Mouse (Mus musculus): Measurements from ENCODE around the gene Ptpa. TPM values are rescaled to one million over a fixed set of nuclear protein-coding genes. Genes with fewer than 3 reads are reported as not detected.

Ptpa gene
- 70.2 and 77.1 TPM in 2 replicates for polyA plus RNA-seq (2014; fragmentation: Nextera tagmentation; extraction: Ambion mirVana)

GRCm38 (mm10) chr2:30415936-30416648 is at the start of gene Ptpa:
TSS of gene Ptpa (plus strand) at chr2:30416039.
- ATAC-seq (ENCODE audit: low read depth): peak; percentile 93

GRCm38 (mm10) chr2:30366203-30366602 is 49.6 kb upstream of the Ptpa start:
- Histone ChIP-seq H3K4me1 (ENCODE audit: control insufficient read depth, insufficient read depth, low read length) (peaks cover 11% of the 10 kb centered on the region), H3K27me3 (replicated peaks; ENCODE audit: control insufficient read depth, insufficient read depth, low read length) (no peaks in the 10 kb centered on the region), H3K9ac (ENCODE audit: low read depth, low read length) (no peak overlapping the region), H3K27ac (replicated peaks; ENCODE audit: low read depth, low read length) (no peak overlapping the region), H3K4me3 (ENCODE audit: low read depth, low read length) (no peak overlapping the region), H3K36me3 (ENCODE audit: control insufficient read depth, insufficient read depth, low read length) (peaks cover 47% of the 10 kb centered on the region), H3K9me3 (ENCODE audit: control insufficient read depth, low read length) (no peaks in the 10 kb centered on the region), H3K4me2 (ENCODE audit: low read depth, low read length) (no peak overlapping the region)
- WGBS: 78% methylated on average over 5 of the region's 5 CpGs
- no peak for DNase-seq (ENCODE audit: low spot score)
- ATAC-seq (ENCODE audit: low read depth): no peak

More at GRCm38 (mm10) chr2:30415936-30416648, at the start of gene Ptpa:
- Histone ChIP-seq H3K4me2 (ENCODE audit: low read depth, low read length) (peak within 1 kb of the TSS; percentile 92), H3K4me1 (ENCODE audit: control insufficient read depth, insufficient read depth, low read length) (peaks cover 26% of the 10 kb centered on the region), H3K27ac (replicated peaks; ENCODE audit: low read depth, low read length) (peak within 1 kb of the TSS; percentile 98), H3K27me3 (replicated peaks; ENCODE audit: control insufficient read depth, insufficient read depth, low read length) (no peaks in the 10 kb centered on the region), H3K36me3 (ENCODE audit: control insufficient read depth, insufficient read depth, low read length) (no peaks in the 10 kb centered on the region), H3K9me3 (ENCODE audit: control insufficient read depth, low read length) (no peaks in the 10 kb centered on the region), H3K9ac (ENCODE audit: low read depth, low read length) (peak within 1 kb of the TSS; percentile 96), H3K4me3 (ENCODE audit: low read depth, low read length) (peak within 1 kb of the TSS; percentile 92)
- peak; percentile 95 for DNase-seq (ENCODE audit: low spot score)
- under 1% methylated on average over 45 of the region's 67 CpGs for WGBS

- H3K9me3 ChIP-seq (ENCODE audit: control insufficient read depth, low read length): no peaks in the 10 kb centered on the region
- ATAC-seq (ENCODE audit: low read depth): no peak
- H3K27ac ChIP-seq (replicated peaks; ENCODE audit: low read depth, low read length): no peak overlapping the region
- no peak overlapping the region for H3K9ac ChIP-seq (ENCODE audit: low read depth, low read length)
- no peaks in the 10 kb centered on the region for H3K27me3 ChIP-seq (replicated peaks; ENCODE audit: control insufficient read depth, insufficient read depth, low read length)
- no peak overlapping the region for H3K4me3 ChIP-seq (ENCODE audit: low read depth, low read length)
- no peak overlapping the region for H3K4me2 ChIP-seq (ENCODE audit: low read depth, low read length)
- peaks cover 97% of the 10 kb centered on the region for H3K36me3 ChIP-seq (ENCODE audit: control insufficient read depth, insufficient read depth, low read length)
- WGBS: 95% methylated on average over 8 of the region's 8 CpGs
- H3K4me1 ChIP-seq (ENCODE audit: control insufficient read depth, insufficient read depth, low read length): no peaks in the 10 kb centered on the region
- DNase-seq (ENCODE audit: low spot score): no peak
Observed at GRCm38 (mm10) chr2:30371544-30371943, 44.3 kb upstream of the Ptpa start.

GRCm38 (mm10) chr2:30372726-30373125 is 43.1 kb upstream of the Ptpa start:
- Histone ChIP-seq H3K4me3 (ENCODE audit: low read depth, low read length) (no peak overlapping the region), H3K27ac (replicated peaks; ENCODE audit: low read depth, low read length) (no peak overlapping the region), H3K36me3 (ENCODE audit: control insufficient read depth, insufficient read depth, low read length) (peaks cover 97% of the 10 kb centered on the region), H3K27me3 (replicated peaks; ENCODE audit: control insufficient read depth, insufficient read depth, low read length) (no peaks in the 10 kb centered on the region), H3K4me1 (ENCODE audit: control insufficient read depth, insufficient read depth, low read length) (no peaks in the 10 kb centered on the region), H3K9me3 (ENCODE audit: control insufficient read depth, low read length) (no peaks in the 10 kb centered on the region), H3K4me2 (ENCODE audit: low read depth, low read length) (no peak overlapping the region), H3K9ac (ENCODE audit: low read depth, low read length) (no peak overlapping the region)
- 95% methylated on average over 5 of the region's 5 CpGs for WGBS
- DNase-seq (ENCODE audit: low spot score) (no peak), ATAC-seq (ENCODE audit: low read depth) (no peak)

GRCm38 (mm10) chr2:30375893-30376292 is 39.9 kb upstream of the Ptpa start:
- H3K9ac ChIP-seq (ENCODE audit: low read depth, low read length): no peak overlapping the region
- WGBS: 94% methylated on average over 10 of the region's 10 CpGs
- H3K27ac ChIP-seq (replicated peaks; ENCODE audit: low read depth, low read length): no peak overlapping the region
- H3K27me3 ChIP-seq (replicated peaks; ENCODE audit: control insufficient read depth, insufficient read depth, low read length): no peaks in the 10 kb centered on the region
- H3K4me1 ChIP-seq (ENCODE audit: control insufficient read depth, insufficient read depth, low read length): no peaks in the 10 kb centered on the region
- H3K4me3 ChIP-seq (ENCODE audit: low read depth, low read length): no peak overlapping the region
- DNase-seq (ENCODE audit: low spot score) (no peak), ATAC-seq (ENCODE audit: low read depth) (no peak)
- H3K4me2 ChIP-seq (ENCODE audit: low read depth, low read length): no peak overlapping the region
- H3K36me3 ChIP-seq (ENCODE audit: control insufficient read depth, insufficient read depth, low read length): peaks cover 95% of the 10 kb centered on the region
- no peaks in the 10 kb centered on the region for H3K9me3 ChIP-seq (ENCODE audit: control insufficient read depth, low read length)

- H3K27me3 ChIP-seq (replicated peaks; ENCODE audit: control insufficient read depth, insufficient read depth, low read length): no peaks in the 10 kb centered on the region
- ATAC-seq (ENCODE audit: low read depth) (no peak), DNase-seq (ENCODE audit: low spot score) (no peak)
- H3K27ac ChIP-seq (replicated peaks; ENCODE audit: low read depth, low read length): no peak overlapping the region
- H3K9me3 ChIP-seq (ENCODE audit: control insufficient read depth, low read length): no peaks in the 10 kb centered on the region
- H3K4me3 ChIP-seq (ENCODE audit: low read depth, low read length): no peak overlapping the region
- H3K36me3 ChIP-seq (ENCODE audit: control insufficient read depth, insufficient read depth, low read length): peaks cover 94% of the 10 kb centered on the region
- H3K4me2 ChIP-seq (ENCODE audit: low read depth, low read length): no peak overlapping the region
- H3K4me1 ChIP-seq (ENCODE audit: control insufficient read depth, insufficient read depth, low read length): no peaks in the 10 kb centered on the region
- H3K9ac ChIP-seq (ENCODE audit: low read depth, low read length): no peak overlapping the region
- WGBS: 78% methylated on average over 4 of the region's 5 CpGs
Observed at GRCm38 (mm10) chr2:30377721-30378120, 38.1 kb upstream of the Ptpa start.

- Histone ChIP-seq H3K4me3 (ENCODE audit: low read depth, low read length) (no peak overlapping the region), H3K27me3 (replicated peaks; ENCODE audit: control insufficient read depth, insufficient read depth, low read length) (no peaks in the 10 kb centered on the region), H3K27ac (replicated peaks; ENCODE audit: low read depth, low read length) (no peak overlapping the region), H3K9ac (ENCODE audit: low read depth, low read length) (no peak overlapping the region), H3K4me1 (ENCODE audit: control insufficient read depth, insufficient read depth, low read length) (no peaks in the 10 kb centered on the region), H3K4me2 (ENCODE audit: low read depth, low read length) (no peak overlapping the region), H3K36me3 (ENCODE audit: control insufficient read depth, insufficient read depth, low read length) (peaks cover 94% of the 10 kb centered on the region), H3K9me3 (ENCODE audit: control insufficient read depth, low read length) (no peaks in the 10 kb centered on the region)
- no peak for DNase-seq (ENCODE audit: low spot score)
- ATAC-seq (ENCODE audit: low read depth): no peak
- WGBS: 92% methylated on average over 7 of the region's 7 CpGs
Observed at GRCm38 (mm10) chr2:30379307-30379706, 36.5 kb upstream of the Ptpa start.

GRCm38 (mm10) chr2:30380564-30381376 is 35.1 kb upstream of the Ptpa start:
- H3K4me3 ChIP-seq (ENCODE audit: low read depth, low read length): no peak overlapping the region
- no peaks in the 10 kb centered on the region for H3K27me3 ChIP-seq (replicated peaks; ENCODE audit: control insufficient read depth, insufficient read depth, low read length)
- no peak for ATAC-seq (ENCODE audit: low read depth)
- 92% methylated on average over 9 of the region's 10 CpGs for whole genome bisulfite sequencing
- H3K9me3 ChIP-seq (ENCODE audit: control insufficient read depth, low read length): no peaks in the 10 kb centered on the region
- no peak overlapping the region for H3K9ac ChIP-seq (ENCODE audit: low read depth, low read length)
- no peak overlapping the region for H3K4me2 ChIP-seq (ENCODE audit: low read depth, low read length)
- no peak for DNase-seq (ENCODE audit: low spot score)
- no peak overlapping the region for H3K27ac ChIP-seq (replicated peaks; ENCODE audit: low read depth, low read length)
- peaks cover 87% of the 10 kb centered on the region for H3K36me3 ChIP-seq (ENCODE audit: control insufficient read depth, insufficient read depth, low read length)
- no peaks in the 10 kb centered on the region for H3K4me1 ChIP-seq (ENCODE audit: control insufficient read depth, insufficient read depth, low read length)
